In genomic region chr4:65295741-65296140, GRCm38 (mm10) we compare ENCODE assay signal across 12 mouse cellular contexts.
"Had no signal": no experiment of that assay in that cellular context is flagged by ENCODE, and none has a peak within 500 bp of the region (broad histone marks: within the 10 kb centered on the region; RNA-seq: fewer than 3 reads in every experiment).

No protein-coding gene starts in this region.

- ATAC-seq: intestine, embryonic 15.5 days; liver, postnatal 0 days had no signal

- H3K27ac ChIP-seq: intestine, embryonic 15.5 days; layer of hippocampus, adult 2 months; limb, embryonic 12.5 days; liver, embryonic 13.5 days; macrophage; midbrain, embryonic 12.5 days had no signal

- H3K9ac ChIP-seq: intestine, embryonic 15.5 days; limb, embryonic 12.5 days; liver, embryonic 13.5 days; liver, postnatal 0 days; midbrain, embryonic 12.5 days had no signal

- H3K27me3 ChIP-seq: intestine, embryonic 15.5 days; limb, embryonic 12.5 days; liver, embryonic 13.5 days; megakaryocyte, embryonic 14.5 days had no signal

- DNase-seq: kidney, adult 18-20 months; kidney, postnatal 10 days; kidney, postnatal 4 days; liver; liver, embryonic 13.5 days; liver, postnatal 0 days had no signal

- H3K9me3 ChIP-seq: intestine, embryonic 15.5 days; limb, embryonic 12.5 days; liver, embryonic 13.5 days; midbrain, embryonic 12.5 days had no signal

- H3K36me3 ChIP-seq: intestine, embryonic 15.5 days; limb, embryonic 12.5 days; liver, embryonic 13.5 days; midbrain, embryonic 12.5 days had no signal

- H3K4me3 ChIP-seq: intestine, embryonic 15.5 days; layer of hippocampus, adult 2 months; limb, embryonic 12.5 days; liver, embryonic 13.5 days; megakaryocyte, embryonic 14.5 days; midbrain, embryonic 12.5 days had no signal

- H3K4me2 ChIP-seq: intestine, embryonic 15.5 days; limb, embryonic 12.5 days; liver, embryonic 13.5 days; midbrain, embryonic 12.5 days had no signal

- H3K4me1 ChIP-seq: intestine, embryonic 15.5 days; limb, embryonic 12.5 days; megakaryocyte, embryonic 14.5 days had no signal
